Mouse (Mus musculus) macrophage (primary cell): ENCODE results near the gene Cox7c. TPM values are rescaled to one million over a fixed set of nuclear protein-coding genes. Genes with fewer than 3 reads are reported as not detected.
"Not testable (repeated sequence)": the region's sequence is repeated elsewhere in the genome, so short reads cannot be mapped to it uniquely, and the experiment has no call there.

Experiments used
- H3K27ac ChIP-seq: fragments of 350-480 bp; formaldehyde crosslinking; 2 replicates; pipeline ENCODE4 v1.9.0; 2021
- H3K36me3 ChIP-seq: fragments of 350-480 bp; formaldehyde crosslinking; 2 replicates; pipeline ENCODE4 v1.9.0; 2021; ENCODE audit errors: inconsistent target
- H3K4me3 ChIP-seq: fragments of 350-480 bp; formaldehyde crosslinking; 2 replicates; pipeline ENCODE4 v1.9.0; 2021; ENCODE audit errors: inconsistent target
- H3K79me2 ChIP-seq: fragments of 350-480 bp; formaldehyde crosslinking; 2 replicates; pipeline ENCODE4 v1.9.0; 2021; ENCODE audit errors: inconsistent target
- WGBS: methylation state at CpG from one replicate; pipeline ENCODE4 v1.1.7; 2026; ENCODE audit warnings: inconsistent platforms; ENCODE audit not compliant: missing documents; 5-methylcytosine and 5-hydroxymethylcytosine counted together
- polyA plus RNA-seq: library from polyadenylated mRNA; stranded (reverse); fragments of 250-400 nt; gene quantifications from 3 replicates; pipeline ENCODE4 v1.2.4, GENCODE M21; 2018; ENCODE audit warnings: inconsistent platforms
- total RNA-seq, 78 experiments: library from RNA; depleted of rRNA; stranded (reverse); fragments of 250-400 nt; gene quantifications; 1 replicate in 9 of 78; 2 replicates in 24 of 78; 3 replicates in 43 of 78; 4 replicates in 2 of 78; pipeline ENCODE4 v1.2.4; 2018; ENCODE audit warnings: inconsistent platforms in 56 of 78

Gene Cox7c
- total RNA-seq (2018; cell fraction: chromatin; rRNA removed): 10 to 100 TPM; 26.8 to 95.0 (median 47.2) TPM
- total RNA-seq (2018; cell fraction: cytosol; rRNA removed): 100 to 1,000 TPM; 309 to 591 (median 396) TPM
- 100 to 1,000 TPM in 16 of 26 experiments, 10 to 100 TPM in 10; 50.1 to 188 (median 117) TPM for total RNA-seq (2018; cell fraction: nucleus; rRNA removed)
- 299 to 579 TPM (median 409 TPM) in 3 replicates for polyA plus RNA-seq

DNA sequence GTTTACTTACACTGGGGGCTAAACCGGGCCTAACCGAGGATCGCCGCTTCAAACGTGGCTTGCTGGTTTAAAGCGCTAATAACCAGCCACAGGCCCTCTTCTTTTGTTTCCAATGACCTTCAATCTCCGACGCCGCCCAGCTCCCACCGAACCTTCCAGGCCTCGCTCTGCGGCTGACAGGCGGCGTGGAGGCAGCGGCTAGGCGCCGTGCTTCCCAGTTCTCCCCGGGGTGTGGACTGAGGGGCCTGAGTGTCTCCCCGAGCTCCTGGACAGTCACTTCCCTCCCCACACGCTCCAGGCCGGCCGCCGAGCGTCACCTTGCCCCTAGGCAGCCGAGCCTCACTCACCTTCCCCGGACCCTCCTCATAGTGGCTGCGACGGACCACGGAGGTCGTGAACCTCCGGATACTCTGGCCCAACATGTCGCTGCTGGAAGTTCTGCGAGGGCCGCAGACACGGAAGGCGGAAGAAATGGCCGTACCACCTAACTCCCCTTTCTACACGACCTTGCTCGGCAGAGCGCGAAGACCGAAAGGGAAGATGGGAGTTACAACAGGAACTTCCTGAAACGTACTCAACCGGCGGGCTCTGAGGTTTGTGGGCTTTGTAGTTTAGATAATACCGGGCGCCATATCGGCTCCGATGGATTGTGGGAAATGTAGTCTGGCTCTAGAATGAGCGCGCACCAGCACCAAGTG, at the start of gene Cox7c:
Gene Cox7c (minus strand): TSS at position 651 of the 698 bp plus-strand sequence.
- peak within 1 kb of the TSS; percentile 62 for H3K27ac ChIP-seq
- WGBS: under 1% methylated on average over 47 of the region's 51 CpGs
- peak within 1 kb of the TSS; percentile 92 for H3K4me3 ChIP-seq
- peaks cover 13% of the 10 kb centered on the region for H3K79me2 ChIP-seq
- H3K36me3 ChIP-seq: peaks cover 13% of the 10 kb centered on the region; the same call in 1 of the 2 replicates

DNA sequence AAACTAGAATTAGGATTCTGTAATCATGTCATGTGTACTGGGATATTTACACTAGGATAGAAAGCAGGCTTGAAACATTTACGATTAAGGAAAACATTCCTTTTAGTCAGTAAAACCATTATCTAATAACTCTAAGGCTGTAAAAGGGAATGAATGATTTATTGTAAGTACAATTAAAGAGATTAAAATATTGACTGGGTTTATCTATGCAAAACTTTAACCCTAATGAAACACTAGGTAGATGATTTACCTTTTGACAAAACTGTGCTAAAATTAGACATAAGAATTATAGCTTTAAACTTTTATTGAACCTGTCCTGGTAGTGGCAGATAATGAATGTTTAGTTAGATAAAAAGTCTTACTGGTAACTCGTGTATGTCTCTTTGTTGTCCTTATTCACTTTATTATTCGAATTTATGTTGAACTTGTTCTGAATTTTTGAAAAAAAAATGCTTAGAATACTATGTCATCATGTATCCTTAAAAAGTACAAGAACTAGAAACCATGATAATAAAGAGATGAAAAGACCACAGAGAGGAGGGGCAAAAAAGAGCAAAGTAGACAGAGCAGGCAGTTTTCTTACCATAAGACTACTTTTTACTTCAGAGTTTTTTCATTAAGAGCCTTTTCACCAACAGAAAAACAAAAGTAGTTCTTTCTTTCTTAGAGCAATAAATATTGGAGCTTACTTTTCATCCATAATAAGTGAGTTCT, 21.5 kb upstream of the Cox7c start:
- H3K36me3 ChIP-seq: no peaks in the 10 kb centered on the region
- H3K27ac ChIP-seq: no peak overlapping the region
- H3K79me2 ChIP-seq: no peaks in the 10 kb centered on the region
- H3K4me3 ChIP-seq: no peak overlapping the region
- 64% methylated on average over 3 of the region's 3 CpGs for WGBS

DNA sequence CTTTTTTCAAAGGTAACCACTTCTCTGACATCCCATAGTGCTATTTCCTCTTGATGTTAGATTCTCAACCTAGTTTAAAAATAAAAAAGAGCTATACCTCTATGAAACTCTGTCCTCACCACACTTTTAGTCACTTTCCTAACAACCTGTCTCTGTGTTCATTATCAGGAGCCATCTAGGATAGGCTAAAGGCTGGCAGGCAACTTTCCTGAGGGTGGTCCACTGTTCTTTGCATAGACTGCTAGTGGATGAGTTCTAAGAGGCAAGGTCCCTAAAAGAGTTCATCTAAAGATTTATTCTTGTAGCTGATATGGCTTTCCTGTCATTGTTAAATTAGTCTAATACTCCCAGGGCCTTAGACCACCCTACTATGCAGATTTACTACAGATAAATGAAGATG, 20.8 kb upstream of the Cox7c start:
- no peaks in the 10 kb centered on the region for H3K79me2 ChIP-seq
- H3K36me3 ChIP-seq: no peaks in the 10 kb centered on the region
- no peak overlapping the region for H3K4me3 ChIP-seq
- H3K27ac ChIP-seq: no peak overlapping the region

DNA sequence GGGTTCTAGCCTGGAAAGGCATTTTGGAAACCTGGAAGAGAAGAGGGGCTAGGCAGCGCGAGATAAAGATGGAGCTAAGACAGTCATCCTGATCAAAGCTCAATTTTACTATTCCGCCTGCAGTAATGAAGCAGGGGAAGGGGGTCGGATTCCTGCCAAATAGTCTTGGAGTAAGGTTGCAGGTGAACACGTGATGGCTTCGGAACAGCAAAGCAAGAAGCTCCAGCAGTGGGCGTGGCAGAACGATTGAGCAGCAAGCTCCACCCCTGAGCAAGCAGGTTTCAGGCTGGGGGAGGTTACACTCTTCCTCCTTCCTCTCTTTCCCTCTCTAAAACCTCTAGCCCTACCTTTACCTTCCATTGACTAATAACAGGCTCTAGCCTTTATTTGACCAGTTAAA, 7.4 kb upstream of the Cox7c start:
- not testable (repeated sequence) for H3K27ac ChIP-seq, H3K36me3 ChIP-seq, H3K4me3 ChIP-seq, H3K79me2 ChIP-seq
- 32% methylated on average over 6 of the region's 8 CpGs for WGBS

DNA sequence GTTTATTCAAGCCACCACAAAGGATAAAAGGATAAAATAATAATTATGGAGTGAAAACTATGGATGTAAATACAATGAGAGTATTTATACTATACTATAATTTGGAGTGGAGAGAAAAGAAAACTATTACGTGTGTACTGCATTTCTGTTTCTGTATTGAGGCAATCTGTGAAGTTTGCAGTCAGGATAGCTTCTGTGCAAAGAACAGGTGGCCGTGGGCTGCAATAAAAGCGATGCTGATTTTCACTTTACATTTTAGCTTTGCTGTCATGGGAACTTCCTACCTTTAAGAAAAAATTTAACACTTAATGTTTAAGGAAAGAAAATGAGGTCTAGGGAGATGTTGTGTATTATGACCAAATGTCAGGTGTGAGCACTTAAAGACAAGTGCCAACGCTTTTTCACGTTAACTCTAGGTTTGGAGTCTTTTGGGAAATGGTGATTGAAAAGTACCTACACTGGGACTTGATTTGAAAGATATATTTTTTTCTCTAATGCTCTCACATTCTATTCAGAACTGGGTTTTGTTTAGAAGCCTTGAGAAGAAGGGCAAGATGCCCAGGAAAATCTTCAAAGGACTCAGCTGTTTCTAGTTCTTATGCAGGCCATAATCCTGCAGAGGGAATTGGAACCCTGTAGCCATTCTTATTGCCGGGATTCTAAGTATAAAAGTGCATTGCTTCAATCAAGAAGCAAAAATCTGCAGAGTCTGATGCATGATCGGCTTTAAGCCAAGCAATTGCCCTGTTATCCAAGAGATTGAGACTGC, 41.6 kb downstream of the Cox7c start:
- H3K36me3 ChIP-seq: no peaks in the 10 kb centered on the region
- H3K4me3 ChIP-seq: no peak overlapping the region
- H3K79me2 ChIP-seq: no peaks in the 10 kb centered on the region
- 81% methylated on average over 7 of the region's 7 CpGs for WGBS
- no peak overlapping the region for H3K27ac ChIP-seq
